Mouse (Mus musculus): ENCODE results near the gene Sgms1. TPM values are rescaled to one million over a fixed set of nuclear protein-coding genes. Genes with fewer than 3 reads are reported as not detected.
A peak's percentile ranks its signal among the peaks of the same experiment; 100 is the strongest.

Sgms1 gene
- total RNA-seq, 2 experiments from 2014 or later: 55.6 to 56.4 TPM

- DNase-seq (ENCODE audit: low spot score): peak; percentile 91
Measured at GRCm38 (mm10) chr19:32386556-32387402, 2.7 kb downstream of the Sgms1 start.

DNA sequence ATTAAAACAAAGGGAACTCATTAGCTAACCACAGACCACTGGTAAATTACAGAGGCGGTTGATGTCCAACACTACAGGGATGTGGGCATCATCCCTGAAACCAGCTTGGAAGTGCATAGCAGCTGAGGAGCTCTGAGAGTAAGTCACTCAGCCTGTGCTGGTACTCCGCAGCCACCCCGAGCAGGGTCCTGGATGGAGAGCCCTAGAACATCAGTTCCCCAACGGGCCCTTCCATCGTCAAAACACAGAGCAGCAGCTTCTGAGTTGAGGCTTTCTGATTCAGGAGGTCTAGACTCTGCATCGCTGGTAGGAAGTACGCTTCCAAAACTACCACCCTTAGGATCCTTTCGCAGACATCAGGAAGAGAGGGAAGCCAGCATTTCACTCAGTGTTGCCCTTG lies 5.8 kb downstream of the Sgms1 start:
- no peak for DNase-seq (ENCODE audit: low spot score)

GRCm38 (mm10) chr19:32381511-32381961 lies 8.0 kb downstream of the Sgms1 start:
- DNase-seq (ENCODE audit: low spot score): no peak

DNA sequence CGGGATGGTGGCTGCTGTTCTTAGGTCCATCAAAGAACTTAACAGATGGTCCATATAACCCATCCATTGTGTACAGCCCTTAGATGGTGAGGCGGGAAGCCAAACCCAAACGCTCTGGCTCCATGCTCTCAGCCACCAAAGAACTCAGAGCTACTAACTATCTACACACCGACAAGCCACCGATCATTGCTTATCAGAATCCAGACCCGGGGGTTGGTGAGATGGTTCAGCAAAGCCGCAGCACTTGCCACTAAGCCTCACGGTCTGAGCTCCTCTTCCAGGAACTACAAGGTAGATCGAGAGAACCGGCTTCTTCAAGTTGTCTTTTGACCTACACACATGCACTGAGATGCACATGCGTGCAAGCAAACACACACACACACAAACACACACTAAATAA lies 8.8 kb downstream of the Sgms1 start:
- no peak for DNase-seq (ENCODE audit: low spot score)

- no peak for DNase-seq (ENCODE audit: low spot score)
Measured at GRCm38 (mm10) chr19:32379239-32379920, 10.1 kb downstream of the Sgms1 start.

GRCm38 (mm10) chr19:32378581-32378980 lies 10.9 kb downstream of the Sgms1 start:
- no peak for DNase-seq (ENCODE audit: low spot score)

GRCm38 (mm10) chr19:32377701-32378325 lies 11.7 kb downstream of the Sgms1 start:
- no peak for DNase-seq (ENCODE audit: low spot score)

GRCm38 (mm10) chr19:32376886-32377535 lies 12.5 kb downstream of the Sgms1 start:
- DNase-seq (ENCODE audit: low spot score): peak; percentile 74

DNA sequence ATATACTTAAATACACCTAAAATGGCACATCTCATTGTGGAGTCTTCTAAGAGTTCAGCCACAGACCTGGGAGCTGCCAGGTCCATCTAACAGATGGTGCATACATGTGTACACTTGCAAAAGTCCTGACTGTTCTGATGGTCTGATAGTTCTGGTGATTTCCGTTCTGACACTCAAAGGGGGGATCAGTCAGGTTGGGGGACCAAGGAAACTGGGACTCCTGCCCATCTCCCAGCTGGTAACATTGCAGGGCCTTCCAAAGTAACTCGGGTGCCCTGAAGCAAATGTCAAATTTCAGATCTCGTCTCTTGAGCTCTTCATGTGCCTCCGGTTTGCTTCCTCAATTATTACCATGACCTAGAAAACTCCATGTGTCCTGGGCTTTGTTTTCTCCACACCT lies 13.5 kb downstream of the Sgms1 start:
- no peak for DNase-seq (ENCODE audit: low spot score)

GRCm38 (mm10) chr19:32375473-32375985 lies 14.0 kb downstream of the Sgms1 start:
- no peak for DNase-seq (ENCODE audit: low spot score)

DNA sequence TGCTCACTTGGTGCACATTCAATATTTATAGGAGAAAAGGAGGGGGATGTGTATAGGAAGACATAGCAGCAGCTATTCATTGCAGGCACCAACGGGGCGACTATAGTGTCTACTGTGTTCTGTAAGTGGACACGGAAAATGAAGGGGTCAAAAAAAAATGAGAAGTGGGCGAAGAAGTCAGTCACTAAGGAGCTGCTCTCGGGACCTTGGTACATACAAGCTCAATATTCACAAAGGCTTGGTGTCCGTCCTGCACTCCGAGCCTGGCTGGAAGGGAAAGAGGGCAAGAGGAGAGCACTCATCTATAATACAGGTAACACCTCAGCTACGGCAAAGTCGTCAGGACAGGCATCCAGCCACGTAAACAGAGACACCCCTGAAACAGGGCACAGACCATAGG lies 14.8 kb downstream of the Sgms1 start:
- no peak for DNase-seq (ENCODE audit: low spot score)

GRCm38 (mm10) chr19:32373865-32374655 lies 15.5 kb downstream of the Sgms1 start:
- peak; percentile 62 for DNase-seq (ENCODE audit: low spot score)

DNA sequence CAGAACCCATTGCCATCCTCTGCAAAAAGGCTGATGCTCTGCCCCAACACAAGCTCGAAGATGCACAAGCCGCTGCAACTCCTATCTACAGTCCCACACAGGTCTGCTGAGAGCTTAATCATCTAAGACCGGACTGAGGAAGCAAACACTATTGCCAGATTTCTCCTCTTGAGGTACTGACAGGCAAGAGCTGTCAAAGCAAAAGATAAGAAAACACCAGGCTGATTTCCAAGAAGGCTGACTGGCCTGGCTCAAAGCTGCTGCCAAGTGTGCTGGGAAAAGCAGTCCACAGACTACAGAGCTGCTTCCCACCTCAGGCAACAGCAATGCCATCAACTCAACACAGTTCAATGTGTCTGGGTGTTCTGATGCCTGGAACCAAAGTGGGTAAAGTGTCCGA lies 17.1 kb downstream of the Sgms1 start:
- DNase-seq (ENCODE audit: low spot score): no peak

- no peak for DNase-seq (ENCODE audit: low spot score)
Measured at GRCm38 (mm10) chr19:32367333-32367732, 22.2 kb downstream of the Sgms1 start.

DNA sequence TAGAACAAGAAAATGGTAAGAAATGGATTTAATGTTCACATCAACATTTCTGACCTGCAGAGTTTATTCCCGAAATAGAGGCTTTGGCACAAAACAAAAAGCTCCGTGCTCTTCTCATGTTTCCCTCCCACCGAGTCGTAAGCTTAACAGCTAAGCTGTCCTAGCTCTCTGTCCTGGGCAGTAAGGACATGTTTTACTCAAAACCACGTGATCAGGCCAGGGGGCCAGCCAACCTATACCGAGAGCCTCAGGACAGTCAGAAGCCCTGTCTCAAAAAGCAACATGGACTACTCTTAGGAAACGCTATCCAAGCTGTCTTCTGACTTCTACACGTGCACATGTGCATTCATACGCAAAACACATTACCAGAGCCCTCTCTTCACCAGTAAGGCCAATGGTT lies 23.1 kb downstream of the Sgms1 start:
- DNase-seq (ENCODE audit: low spot score): peak; percentile 74

DNA sequence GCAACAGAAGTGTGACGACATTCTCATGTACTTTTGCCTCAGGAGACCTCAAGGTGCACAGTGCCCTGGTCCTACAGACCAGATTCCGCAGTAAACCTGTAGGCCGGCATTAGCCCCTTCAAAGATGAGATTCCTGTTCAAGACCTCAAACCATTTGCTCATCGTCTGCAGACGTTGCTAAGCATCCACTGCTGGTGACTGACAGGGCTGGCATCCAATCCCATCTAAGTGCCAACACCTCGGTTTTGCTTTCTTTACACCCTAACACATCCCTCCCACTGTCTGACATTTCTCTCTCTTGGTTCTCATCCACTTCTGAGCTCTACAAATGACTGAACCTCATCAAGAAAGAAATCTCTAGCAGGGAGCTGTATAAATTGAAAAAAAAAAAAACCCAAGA lies 24.4 kb downstream of the Sgms1 start:
- no peak for DNase-seq (ENCODE audit: low spot score)

- DNase-seq (ENCODE audit: low spot score): no peak
Measured at GRCm38 (mm10) chr19:32363587-32363986, 25.9 kb downstream of the Sgms1 start.

- DNase-seq (ENCODE audit: low spot score): no peak
Measured at GRCm38 (mm10) chr19:32362520-32362919, 27.0 kb downstream of the Sgms1 start.

GRCm38 (mm10) chr19:32360989-32361698 lies 28.4 kb downstream of the Sgms1 start:
- DNase-seq (ENCODE audit: low spot score): no peak

GRCm38 (mm10) chr19:32360546-32360945 lies 29.0 kb downstream of the Sgms1 start:
- DNase-seq (ENCODE audit: low spot score): no peak
